Mouse (Mus musculus): ENCODE results near the gene Alox5ap.
A peak's percentile ranks its signal among the peaks of the same experiment; 100 is the strongest.

The Alox5ap gene

GRCm38 (mm10) chr5:149261449-149261848 is 3.1 kb upstream of the Alox5ap start:
- no peak for DNase-seq

GRCm38 (mm10) chr5:149261866-149262265 is 2.7 kb upstream of the Alox5ap start:
- peak; percentile 36 for DNase-seq

GRCm38 (mm10) chr5:149264878-149265279 is 312 bp downstream of the Alox5ap start:
- no peak for DNase-seq

GRCm38 (mm10) chr5:149266761-149267221 is 2.2 kb downstream of the Alox5ap start:
- DNase-seq: no peak

GRCm38 (mm10) chr5:149267493-149267892 is 2.9 kb downstream of the Alox5ap start:
- no peak for DNase-seq

- no peak for DNase-seq
These were observed 6.7 kb downstream of the Alox5ap start for GRCm38 (mm10) chr5:149271291-149271690.

- DNase-seq: no peak
These were observed 8.0 kb downstream of the Alox5ap start for GRCm38 (mm10) chr5:149272535-149272934.

- DNase-seq: no peak
These were observed 10.0 kb downstream of the Alox5ap start for GRCm38 (mm10) chr5:149274390-149275104.

- no peak for DNase-seq
These were observed 10.5 kb downstream of the Alox5ap start for GRCm38 (mm10) chr5:149275105-149275494.

GRCm38 (mm10) chr5:149277529-149277928 is 13.0 kb downstream of the Alox5ap start:
- no peak for DNase-seq

GRCm38 (mm10) chr5:149279273-149279844 is 14.8 kb downstream of the Alox5ap start:
- peak; percentile 42 for DNase-seq

- DNase-seq: peak; percentile 41
These were observed 18.4 kb downstream of the Alox5ap start for GRCm38 (mm10) chr5:149283009-149283408.

GRCm38 (mm10) chr5:149283821-149284220 is 19.3 kb downstream of the Alox5ap start:
- no peak for DNase-seq

GRCm38 (mm10) chr5:149286021-149286420 is 21.5 kb downstream of the Alox5ap start:
- DNase-seq: peak; percentile 38

- peak; percentile 29 for DNase-seq
These were observed 22.8 kb downstream of the Alox5ap start for GRCm38 (mm10) chr5:149287148-149288038.

- DNase-seq: no peak
These were observed 26.7 kb downstream of the Alox5ap start for GRCm38 (mm10) chr5:149291266-149291665.

- DNase-seq: no peak
These were observed 28.5 kb downstream of the Alox5ap start for GRCm38 (mm10) chr5:149293071-149293470.

GRCm38 (mm10) chr5:149296808-149297207 is 32.2 kb downstream of the Alox5ap start:
- DNase-seq: no peak

GRCm38 (mm10) chr5:149297464-149297863 is 32.9 kb downstream of the Alox5ap start:
- DNase-seq: no peak

- DNase-seq: no peak
These were observed 33.7 kb downstream of the Alox5ap start for GRCm38 (mm10) chr5:149298234-149298633.

GRCm38 (mm10) chr5:149312884-149313652 is 48.5 kb downstream of the Alox5ap start:
- peak; percentile 68 for DNase-seq

- DNase-seq: no peak
These were observed 50.0 kb downstream of the Alox5ap start for GRCm38 (mm10) chr5:149314514-149315081.
